Mouse (Mus musculus): Measurements from ENCODE around the gene Chil4. TPM values are rescaled to one million over a fixed set of nuclear protein-coding genes. Genes with fewer than 3 reads are reported as not detected.
"Not testable (repeated sequence)": the region's sequence is repeated elsewhere in the genome, so short reads cannot be mapped to it uniquely, and the experiment has no call there.

Gene Chil4
- polyA plus RNA-seq, 1 experiment from 2014 or later: 0.09 TPM

DNA sequence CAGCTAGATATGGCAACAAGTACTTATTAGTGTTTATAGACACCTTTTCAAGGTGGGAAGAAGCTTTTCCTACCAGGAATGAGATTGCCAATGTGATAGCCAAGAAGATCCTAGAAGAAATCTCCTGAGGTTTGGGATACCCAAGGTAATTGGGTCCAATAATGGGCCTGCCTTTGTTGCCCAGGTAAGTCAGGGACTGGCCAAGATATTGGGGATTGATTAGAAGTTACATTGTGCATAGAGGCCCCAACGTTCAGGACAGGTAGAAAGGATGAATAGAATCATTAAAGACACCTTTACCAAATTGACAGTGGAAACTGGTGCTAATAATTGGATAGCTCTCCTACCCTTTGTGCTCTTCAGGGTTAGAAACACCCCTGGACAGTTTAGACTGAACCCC, 21.3 kb downstream of the Chil4 start:
- not testable (repeated sequence) for ATAC-seq (ENCODE audit: low FRiP score, low read depth)
- WGBS: 70% methylated on average over 1 of the region's 1 CpGs

DNA sequence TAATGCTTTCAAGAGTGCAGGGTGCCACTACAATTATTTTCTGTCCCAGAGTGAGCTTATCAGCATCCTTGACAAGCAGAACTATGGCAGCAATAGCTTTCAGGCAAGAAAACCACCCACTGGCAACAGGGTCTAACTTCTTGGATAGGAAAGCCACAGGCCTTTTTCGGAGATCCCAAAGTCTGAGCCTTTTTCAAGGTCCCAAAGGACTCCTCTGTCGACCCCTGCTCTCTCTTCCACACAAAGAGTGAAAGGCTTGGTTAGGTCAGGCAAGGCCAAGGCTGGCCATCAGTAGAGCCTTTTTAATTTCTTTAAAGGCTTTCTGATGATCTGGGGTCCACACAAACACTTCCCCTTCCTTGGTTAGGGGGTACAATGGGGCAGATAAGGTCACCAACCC, 22.1 kb downstream of the Chil4 start:
- not testable (repeated sequence) for H3K4me2 ChIP-seq; H3K9me3 ChIP-seq; H3K27ac ChIP-seq (replicated peaks); H3K4me1 ChIP-seq (replicated peaks); ATAC-seq (ENCODE audit: low FRiP score, low read depth); H3K9ac ChIP-seq; H3K27me3 ChIP-seq; H3K36me3 ChIP-seq; H3K4me3 ChIP-seq
- WGBS: 79% methylated on average over 2 of the region's 2 CpGs

More for the DNA sequence above, 21.3 kb downstream of the Chil4 start:
- H3K4me3 ChIP-seq; H3K27me3 ChIP-seq; H3K27ac ChIP-seq (replicated peaks); H3K9me3 ChIP-seq; H3K9ac ChIP-seq; H3K4me1 ChIP-seq (replicated peaks); H3K36me3 ChIP-seq; H3K4me2 ChIP-seq: not testable (repeated sequence)

DNA sequence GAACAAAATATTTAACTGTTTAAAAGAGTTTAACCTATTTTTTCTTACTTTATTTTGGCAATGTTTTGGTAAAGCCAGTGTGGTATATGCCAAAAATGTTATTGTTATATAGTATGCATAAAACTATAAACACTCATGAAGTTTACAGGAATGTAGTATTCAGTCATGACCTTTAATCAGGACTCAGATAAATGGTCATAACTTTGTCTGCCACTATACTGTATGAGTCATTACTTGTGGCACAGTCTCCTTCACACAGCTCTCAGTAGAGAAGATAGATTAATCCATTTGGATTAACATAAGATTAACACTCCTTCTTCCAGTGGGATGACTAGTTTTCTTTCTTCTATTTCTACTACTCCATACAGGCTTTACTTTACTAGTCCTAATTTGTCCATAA, 23.0 kb downstream of the Chil4 start:
- H3K27me3 ChIP-seq: no peaks in the 10 kb centered on the region
- H3K4me2 ChIP-seq: no peak overlapping the region
- H3K9ac ChIP-seq: no peak overlapping the region
- H3K36me3 ChIP-seq: no peaks in the 10 kb centered on the region
- H3K27ac ChIP-seq (replicated peaks): no peak overlapping the region
- no peak for ATAC-seq (ENCODE audit: low FRiP score, low read depth)
- no peaks in the 10 kb centered on the region for H3K4me1 ChIP-seq (replicated peaks)
- H3K9me3 ChIP-seq: no peaks in the 10 kb centered on the region
- H3K4me3 ChIP-seq: no peak overlapping the region

DNA sequence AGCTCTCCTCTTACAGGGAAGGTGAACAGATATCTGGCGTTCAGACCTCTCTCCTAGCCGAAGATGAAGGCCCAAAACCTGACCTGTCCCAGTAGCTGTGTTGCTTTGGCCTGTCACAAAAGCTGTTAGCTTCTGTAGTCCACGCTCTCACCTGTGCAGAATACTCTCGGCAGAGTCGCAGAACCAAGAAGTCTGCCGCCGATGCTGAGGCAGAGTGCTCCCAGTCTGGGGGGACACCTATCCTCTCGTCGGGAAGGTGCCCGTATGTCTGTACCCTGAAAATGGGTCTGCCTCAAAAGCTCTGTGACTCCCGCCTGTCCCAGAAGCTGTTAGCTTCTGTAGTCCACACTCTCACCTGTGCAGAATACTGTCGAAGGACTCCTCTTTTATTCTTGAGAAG, 23.8 kb downstream of the Chil4 start:
- Histone ChIP-seq H3K9me3 (no peaks in the 10 kb centered on the region), H3K27ac (replicated peaks) (no peak overlapping the region), H3K4me1 (replicated peaks) (no peaks in the 10 kb centered on the region), H3K4me3 (no peak overlapping the region), H3K4me2 (no peak overlapping the region), H3K36me3 (no peaks in the 10 kb centered on the region), H3K27me3 (no peaks in the 10 kb centered on the region), H3K9ac (no peak overlapping the region)
- 94% methylated on average over 12 of the region's 12 CpGs for WGBS
- no peak for ATAC-seq (ENCODE audit: low FRiP score, low read depth)

DNA sequence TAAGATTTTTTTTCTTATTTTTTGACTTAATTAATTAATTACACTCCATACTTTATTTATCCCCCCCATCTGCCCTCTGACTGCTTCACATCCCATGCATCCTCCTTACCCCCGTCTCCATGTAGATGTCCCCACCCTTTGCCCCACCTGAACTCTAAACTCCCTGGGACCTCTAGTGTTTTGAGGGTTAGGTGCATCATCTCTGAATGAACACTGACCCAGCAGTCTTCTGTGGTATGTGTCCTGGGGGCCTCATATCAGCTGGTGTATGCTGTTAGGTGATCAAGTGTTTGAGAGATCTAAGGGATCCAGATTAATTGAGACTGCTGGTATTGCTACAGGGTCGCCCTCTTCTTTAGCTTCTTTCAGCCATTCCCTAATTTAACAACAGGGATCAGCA, 31.3 kb downstream of the Chil4 start:
- ATAC-seq (ENCODE audit: low FRiP score, low read depth): 0 out of 2 replicates have a peak, but pooled peaks have one; percentile 15
- no peaks in the 10 kb centered on the region for H3K9me3 ChIP-seq
- WGBS: 88% methylated on average over 2 of the region's 2 CpGs

DNA sequence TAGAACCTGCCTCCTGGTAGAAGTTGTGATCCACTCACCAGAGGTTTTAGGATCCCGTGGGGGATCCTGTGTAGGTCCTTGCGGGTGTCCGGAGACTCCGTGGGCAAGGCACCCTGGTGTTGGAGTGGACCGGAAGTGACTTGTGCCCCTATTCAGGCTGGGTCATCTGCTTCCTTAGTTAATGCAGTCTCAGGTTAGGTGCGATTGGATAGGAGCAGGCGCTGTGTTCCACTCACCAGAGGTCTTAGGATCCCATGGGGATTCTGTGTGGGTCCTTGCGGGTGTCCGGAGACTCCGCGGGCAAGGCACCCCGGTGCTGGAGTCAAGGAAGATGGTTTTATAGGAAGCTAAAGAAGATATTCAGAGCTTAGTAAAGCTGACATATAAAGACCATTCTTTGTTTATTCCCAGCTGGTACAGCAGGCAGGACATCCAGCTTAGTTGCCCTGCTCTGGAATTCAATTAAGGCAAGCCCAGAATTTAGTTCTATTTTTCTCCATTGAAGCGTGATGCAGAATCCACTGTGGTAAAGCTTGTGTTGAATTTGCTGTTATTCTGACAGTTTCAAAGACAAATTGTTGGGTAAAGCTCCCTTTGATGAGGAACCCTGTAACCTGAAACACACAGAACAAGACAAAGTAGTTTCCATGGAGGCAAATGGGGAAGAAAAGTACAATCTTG, 41.7 kb downstream of the Chil4 start:
- no peak for ATAC-seq (ENCODE audit: low FRiP score, low read depth)
- H3K27ac ChIP-seq (replicated peaks): no peak overlapping the region

More for the DNA sequence above, 31.3 kb downstream of the Chil4 start:
- H3K4me3 ChIP-seq: no peak overlapping the region
- H3K27ac ChIP-seq (replicated peaks): no peak overlapping the region
- no peaks in the 10 kb centered on the region for H3K36me3 ChIP-seq
- H3K9ac ChIP-seq: no peak overlapping the region
- H3K4me1 ChIP-seq (replicated peaks): no peaks in the 10 kb centered on the region
- no peaks in the 10 kb centered on the region for H3K27me3 ChIP-seq
- no peak overlapping the region for H3K4me2 ChIP-seq

DNA sequence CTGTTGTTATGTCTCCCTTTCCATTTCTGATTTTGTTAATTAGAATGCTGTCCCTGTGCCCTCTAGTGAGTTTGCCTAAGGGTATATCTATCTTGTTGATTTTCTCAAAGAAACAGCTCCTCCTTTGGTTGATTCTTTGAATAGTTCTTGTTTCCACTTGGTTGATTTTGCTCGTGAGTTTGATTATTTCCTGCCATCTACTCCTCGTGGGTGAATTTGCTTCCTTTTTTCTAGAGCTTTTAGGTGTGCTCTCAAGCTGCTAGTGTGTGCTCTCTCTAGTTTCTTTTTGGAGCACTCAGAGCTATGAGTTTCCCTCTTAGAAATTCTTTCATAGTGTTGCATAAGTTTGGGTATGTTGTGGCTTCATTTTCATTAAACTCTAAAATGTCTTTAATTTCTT, 44.3 kb downstream of the Chil4 start:
- not testable (repeated sequence) for H3K4me2 ChIP-seq; H3K4me3 ChIP-seq; H3K27ac ChIP-seq (replicated peaks); H3K36me3 ChIP-seq; H3K4me1 ChIP-seq (replicated peaks); H3K9me3 ChIP-seq; H3K27me3 ChIP-seq; H3K9ac ChIP-seq; ATAC-seq (ENCODE audit: low FRiP score, low read depth)
- WGBS: 60% methylated on average over 2 of the region's 2 CpGs

More for the DNA sequence above, 41.7 kb downstream of the Chil4 start:
- 0 out of 2 replicates have a peak, but pooled peaks cover 2% of the 10 kb centered on the region for H3K9me3 ChIP-seq
- no peaks in the 10 kb centered on the region for H3K27me3 ChIP-seq
- no peak overlapping the region for H3K4me2 ChIP-seq
- H3K36me3 ChIP-seq: no peaks in the 10 kb centered on the region
- WGBS: 86% methylated on average over 13 of the region's 13 CpGs
- no peaks in the 10 kb centered on the region for H3K4me1 ChIP-seq (replicated peaks)
- no peak overlapping the region for H3K9ac ChIP-seq
- no peak overlapping the region for H3K4me3 ChIP-seq

DNA sequence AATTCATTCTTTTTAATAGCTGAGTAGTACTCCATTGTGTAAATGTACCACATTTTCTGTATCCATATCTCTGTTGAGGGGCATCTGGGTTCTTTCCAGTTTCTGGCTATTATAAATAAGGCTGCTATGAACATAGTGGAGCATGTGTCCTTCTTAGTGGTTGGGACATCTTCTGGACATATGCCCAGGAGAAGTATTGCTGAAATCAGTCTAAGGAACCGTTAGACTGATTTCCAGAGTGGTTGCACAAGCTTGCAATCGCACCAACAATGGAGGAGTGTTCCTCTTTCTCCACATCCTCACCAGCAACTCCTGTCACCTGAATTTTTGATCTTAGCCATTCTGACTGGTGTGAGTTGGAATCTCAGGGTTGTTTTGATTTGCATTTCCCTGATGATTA, 46.8 kb downstream of the Chil4 start:
- not testable (repeated sequence) for H3K4me1 ChIP-seq (replicated peaks); H3K9ac ChIP-seq; H3K27me3 ChIP-seq; H3K4me2 ChIP-seq; ATAC-seq (ENCODE audit: low FRiP score, low read depth); H3K9me3 ChIP-seq; H3K36me3 ChIP-seq; H3K4me3 ChIP-seq; H3K27ac ChIP-seq (replicated peaks)
- WGBS: 74% methylated on average over 2 of the region's 2 CpGs

DNA sequence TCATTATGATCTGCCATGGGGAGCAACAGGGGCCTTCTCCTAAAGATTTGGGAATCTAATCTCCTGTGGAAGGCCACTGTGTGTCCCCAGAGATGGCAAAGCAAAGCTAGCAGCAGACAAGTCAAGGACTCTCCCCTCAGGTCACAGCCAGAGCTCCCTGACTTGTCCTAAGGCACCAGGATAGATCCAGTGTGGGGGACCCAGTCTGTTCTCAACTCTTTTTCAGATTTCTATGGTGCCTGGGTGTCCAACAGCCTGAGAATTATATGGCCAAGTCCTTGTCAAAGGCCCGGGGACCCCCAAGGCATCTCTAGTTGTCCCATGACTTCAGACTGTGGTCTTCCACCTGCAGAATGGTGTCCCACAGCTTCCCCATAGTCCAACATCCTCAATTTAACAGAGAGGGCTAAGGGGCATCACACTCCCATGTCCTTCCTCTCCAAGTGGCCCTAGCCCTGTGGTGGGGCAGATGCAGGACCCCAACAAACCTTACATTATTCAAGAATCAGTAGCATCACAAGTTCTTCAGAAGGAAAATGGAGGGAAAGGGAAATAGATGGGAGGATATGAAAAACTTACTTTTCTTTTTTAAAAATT, 48.1 kb downstream of the Chil4 start:
- Histone ChIP-seq H3K27ac (replicated peaks) (no peak overlapping the region), H3K4me1 (replicated peaks) (no peaks in the 10 kb centered on the region), H3K9ac (no peak overlapping the region), H3K9me3 (no peaks in the 10 kb centered on the region), H3K4me2 (no peak overlapping the region), H3K36me3 (no peaks in the 10 kb centered on the region), H3K27me3 (no peaks in the 10 kb centered on the region), H3K4me3 (no peak overlapping the region)
- no peak for ATAC-seq (ENCODE audit: low FRiP score, low read depth)
- 93% methylated on average over 1 of the region's 1 CpGs for WGBS

DNA sequence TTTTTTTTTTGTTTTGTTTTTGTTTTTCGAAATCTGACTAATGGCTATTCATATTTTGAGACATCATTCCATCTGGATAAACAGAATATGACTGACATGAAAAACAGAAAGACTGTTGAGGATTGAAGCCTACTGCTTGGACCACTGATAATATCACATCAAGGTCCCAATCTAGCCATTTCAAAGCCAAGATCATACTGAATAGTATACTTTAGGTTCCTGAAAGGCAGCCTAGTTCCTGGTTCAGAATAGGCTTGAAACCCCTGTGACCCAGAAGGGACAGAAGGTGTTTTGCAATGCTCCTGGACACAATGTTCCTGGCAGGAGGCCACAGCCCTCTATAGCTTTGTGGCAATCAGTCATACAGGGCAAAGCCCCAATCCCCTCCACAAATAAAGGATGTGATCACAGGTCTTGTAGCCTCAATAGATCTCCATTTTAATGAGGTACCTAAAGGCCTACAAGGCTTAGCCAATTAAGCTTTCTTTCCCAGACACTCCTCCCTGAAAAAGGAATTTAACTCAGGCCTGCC, 48.7 kb downstream of the Chil4 start:
- no peaks in the 10 kb centered on the region for H3K27me3 ChIP-seq
- H3K27ac ChIP-seq (replicated peaks): no peak overlapping the region
- H3K4me2 ChIP-seq: no peak overlapping the region
- WGBS: 65% methylated on average over 1 of the region's 1 CpGs
- H3K4me1 ChIP-seq (replicated peaks): no peaks in the 10 kb centered on the region
- H3K9me3 ChIP-seq: no peaks in the 10 kb centered on the region
- no peak overlapping the region for H3K4me3 ChIP-seq
- no peak for ATAC-seq (ENCODE audit: low FRiP score, low read depth)
- no peaks in the 10 kb centered on the region for H3K36me3 ChIP-seq
- H3K9ac ChIP-seq: no peak overlapping the region

DNA sequence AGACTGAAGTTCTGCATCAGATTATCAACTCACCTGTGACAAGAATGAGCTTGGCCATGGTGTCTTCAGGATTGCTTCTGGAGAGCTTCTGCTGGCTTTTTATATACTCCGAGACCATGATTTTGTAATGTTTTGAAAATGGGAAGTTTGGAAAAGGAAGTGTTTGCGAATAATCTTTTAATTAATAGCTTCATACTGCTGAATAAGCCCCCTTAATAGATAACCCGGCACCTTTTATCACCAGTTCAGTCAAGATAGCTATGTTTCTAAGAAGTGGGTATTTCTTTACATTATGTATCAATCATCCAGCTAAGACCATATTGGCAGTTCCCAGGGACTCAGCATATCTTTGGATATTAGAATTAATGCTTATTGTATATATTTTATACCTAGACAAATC, 51.8 kb downstream of the Chil4 start, which contains the start of gene Chil3:
TSS of gene Chil3 (minus strand) at position 101 of the 400 bp plus-strand sequence.
- 86% methylated on average over 3 of the region's 3 CpGs for WGBS

DNA sequence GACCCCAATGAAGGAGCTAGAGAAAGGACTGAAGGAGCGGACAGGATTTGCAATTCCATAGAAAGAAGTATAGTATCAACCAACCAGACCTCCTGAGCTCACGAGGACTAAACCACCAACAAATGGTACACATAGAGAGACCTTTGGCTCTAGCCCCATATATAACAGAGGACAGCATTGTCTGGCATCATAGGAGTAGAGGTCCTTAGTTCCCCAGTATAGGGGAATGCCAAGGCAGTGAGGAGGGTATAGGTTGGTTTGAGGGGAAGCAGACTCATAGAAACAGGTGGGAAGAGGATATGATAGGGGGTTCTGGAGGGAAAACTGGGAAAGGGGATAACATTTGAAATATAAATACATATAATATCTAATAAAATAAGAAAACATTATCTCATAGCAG, 64.9 kb downstream of the Chil4 start:
- ATAC-seq (ENCODE audit: low FRiP score, low read depth): no peak
- no peak overlapping the region for H3K4me3 ChIP-seq
- H3K27ac ChIP-seq (replicated peaks): no peak overlapping the region
- WGBS: 92% methylated on average over 2 of the region's 2 CpGs
- no peaks in the 10 kb centered on the region for H3K4me1 ChIP-seq (replicated peaks)
- no peaks in the 10 kb centered on the region for H3K36me3 ChIP-seq
- no peak overlapping the region for H3K4me2 ChIP-seq
- H3K9ac ChIP-seq: no peak overlapping the region
- H3K27me3 ChIP-seq: no peaks in the 10 kb centered on the region
- no peaks in the 10 kb centered on the region for H3K9me3 ChIP-seq

More for the DNA sequence above, 51.8 kb downstream of the Chil4 start, which contains the start of gene Chil3:
- Histone ChIP-seq H3K9me3 (no peaks in the 10 kb centered on the region), H3K9ac (no peak within 1 kb of the TSS), H3K4me3 (no peak within 1 kb of the TSS), H3K4me2 (no peak within 1 kb of the TSS), H3K4me1 (replicated peaks) (no peaks in the 10 kb centered on the region), H3K27ac (replicated peaks) (no peak within 1 kb of the TSS), H3K27me3 (no peaks in the 10 kb centered on the region), H3K36me3 (no peaks in the 10 kb centered on the region)
- ATAC-seq (ENCODE audit: low FRiP score, low read depth): no peak

Measured in hindbrain, embryonic 15.5 days (tissue).